Mouse (Mus musculus) hindbrain, embryonic 16.5 days (tissue): ENCODE measurements at regions not wholly inside any gene's neighbourhood (a gene's known extent, or its start where the extent isn't known, plus 50 kb on each side); places are given as distances from the start of the nearest gene placed in this dataset.

Source experiments
- ATAC-seq: fragments of 200-750 bp; cut with Nextera tagmentation; 2 replicates; pipeline ENCODE4 v1.8.0; 2017; ENCODE audit warnings: moderate TSS enrichment, moderate library complexity
- H3K27ac ChIP-seq: fragments of 300-500 bp; sonication (generic); 2 replicates; pipeline ENCODE4 v1.5.1; 2014; ENCODE audit warnings: low read depth, mild to moderate bottlenecking, control low read depth, low read length, moderate library complexity
- H3K27me3 ChIP-seq: fragments of 300-500 bp; sonication (generic); replicated peaks from 2 replicates; pipeline ENCODE4 v1.6.1; 2014; ENCODE audit warnings: low read length; ENCODE audit not compliant: control insufficient read depth, insufficient read depth
- H3K36me3 ChIP-seq: fragments of 300-500 bp; sonication (generic); 2 replicates; pipeline ENCODE4 v1.6.1; 2014; ENCODE audit warnings: mild to moderate bottlenecking, low read length, moderate library complexity, mixed read lengths; ENCODE audit not compliant: control insufficient read depth, insufficient read depth
- H3K4me1 ChIP-seq: fragments of 300-500 bp; sonication (generic); 2 replicates; pipeline ENCODE4 v1.6.1; 2014; ENCODE audit warnings: low read depth, low read length; ENCODE audit not compliant: control insufficient read depth, insufficient read depth
- H3K4me2 ChIP-seq: fragments of 300-500 bp; sonication (generic); 2 replicates; pipeline ENCODE4 v1.6.1; 2014; ENCODE audit warnings: mild to moderate bottlenecking, low read length, control low read depth, moderate library complexity
- H3K4me3 ChIP-seq: fragments of 300-500 bp; sonication (generic); 2 replicates; pipeline ENCODE4 v1.5.1; 2014; ENCODE audit warnings: mild to moderate bottlenecking, low read length, control low read depth, moderate library complexity
- H3K9ac ChIP-seq: fragments of 300-500 bp; sonication (generic); 2 replicates; pipeline ENCODE4 v1.6.1; 2014; ENCODE audit warnings: low read depth, mild to moderate bottlenecking, control low read depth, low read length, moderate library complexity
- H3K9me3 ChIP-seq: fragments of 300-500 bp; sonication (generic); 2 replicates; pipeline ENCODE4 v1.6.1; 2014; ENCODE audit warnings: mild to moderate bottlenecking, low read length, moderate library complexity; ENCODE audit not compliant: control insufficient read depth
- WGBS: fragments of 180-500 bp; shearing (Covaris S2); extraction: QIAGEN DNeasy Blood & Tissue Kit; methylation state at CpG from one replicate; pipeline ENCODE4 v1.1.7; 2014; 5-methylcytosine and 5-hydroxymethylcytosine counted together

DNA sequence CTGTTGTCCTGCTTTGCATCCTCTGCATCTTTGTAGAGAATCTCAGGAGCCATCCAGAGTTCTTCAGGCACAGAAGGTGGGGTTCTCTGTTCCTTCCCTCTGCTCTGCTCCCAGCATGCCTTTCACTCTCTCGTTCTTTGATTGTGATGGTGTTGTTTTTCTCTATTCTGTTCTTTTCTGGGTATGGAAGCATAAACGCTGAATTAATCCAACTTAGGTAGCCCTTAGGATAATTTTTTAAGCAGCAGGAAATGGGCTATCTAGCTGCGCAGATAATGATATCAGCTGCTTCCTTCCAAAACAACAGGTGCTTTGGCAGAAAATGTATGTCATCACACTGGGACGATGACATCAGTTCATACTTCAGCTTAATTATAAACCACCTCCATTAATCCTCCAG, 395.8 kb upstream of the Plscr5 start:
- Histone ChIP-seq H3K36me3 (no peaks in the 10 kb centered on the region), H3K27ac (no peak overlapping the region), H3K4me2 (no peak overlapping the region), H3K9me3 (no peaks in the 10 kb centered on the region), H3K4me1 (no peaks in the 10 kb centered on the region), H3K27me3 (no peaks in the 10 kb centered on the region), H3K4me3 (no peak overlapping the region), H3K9ac (no peak overlapping the region)
- 76% methylated on average over 4 of the region's 4 CpGs for WGBS
- ATAC-seq, result peak; percentile 48; the same call in 1 of the 2 replicates

DNA sequence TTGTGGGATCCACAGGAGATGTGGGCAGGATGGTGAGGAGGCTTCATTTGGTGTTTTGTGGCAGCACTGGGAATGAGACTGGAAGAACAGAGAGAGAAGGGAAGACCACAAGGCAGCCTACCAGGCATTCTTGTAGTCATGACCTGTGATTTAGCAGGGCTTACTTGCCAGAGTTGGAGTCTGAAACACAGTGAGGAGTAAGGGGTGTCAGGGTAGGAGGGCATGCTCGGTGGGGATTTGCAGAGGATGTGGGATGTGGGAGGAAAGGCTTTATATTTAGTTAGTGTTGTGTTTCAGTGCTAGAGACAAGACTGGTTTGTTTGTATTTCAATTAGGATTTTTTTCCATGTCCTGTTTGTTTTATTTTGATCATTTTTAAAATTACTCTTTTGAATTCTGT, 387.3 kb upstream of the Zic1 start:
- WGBS, result 79% methylated on average over 1 of the region's 1 CpGs
- Histone ChIP-seq H3K4me3 (no peak overlapping the region), H3K9ac (no peak overlapping the region), H3K27ac (no peak overlapping the region), H3K36me3 (no peaks in the 10 kb centered on the region), H3K27me3 (no peaks in the 10 kb centered on the region), H3K4me2 (no peak overlapping the region), H3K9me3 (no peaks in the 10 kb centered on the region), H3K4me1 (no peaks in the 10 kb centered on the region)
- no peak for ATAC-seq

DNA sequence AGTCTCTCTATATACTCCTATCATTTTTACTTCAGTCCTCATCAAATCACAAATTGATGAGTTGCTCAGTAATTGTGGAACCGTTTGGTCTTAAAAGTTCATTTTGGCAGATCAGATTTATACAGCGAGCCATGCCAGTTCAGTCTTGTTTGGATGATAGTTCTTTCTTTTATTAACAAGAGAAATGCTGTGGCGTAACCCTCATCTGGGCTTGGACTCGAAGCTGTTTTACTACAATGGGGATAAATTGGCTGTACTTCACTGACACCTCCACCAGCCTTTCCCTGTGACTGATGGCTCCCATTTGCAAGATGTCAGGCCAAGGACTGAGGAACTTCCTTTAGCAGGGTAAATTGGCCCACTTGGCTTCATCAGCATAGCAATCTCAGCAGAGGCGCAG, 345.5 kb upstream of the Zic1 start:
- Histone ChIP-seq H3K27ac (no peak overlapping the region), H3K4me3 (no peak overlapping the region), H3K9ac (no peak overlapping the region), H3K9me3 (no peaks in the 10 kb centered on the region), H3K27me3 (no peaks in the 10 kb centered on the region), H3K36me3 (no peaks in the 10 kb centered on the region), H3K4me1 (no peaks in the 10 kb centered on the region), H3K4me2 (no peak overlapping the region)
- no peak for ATAC-seq
- 81% methylated on average over 5 of the region's 5 CpGs for WGBS

DNA sequence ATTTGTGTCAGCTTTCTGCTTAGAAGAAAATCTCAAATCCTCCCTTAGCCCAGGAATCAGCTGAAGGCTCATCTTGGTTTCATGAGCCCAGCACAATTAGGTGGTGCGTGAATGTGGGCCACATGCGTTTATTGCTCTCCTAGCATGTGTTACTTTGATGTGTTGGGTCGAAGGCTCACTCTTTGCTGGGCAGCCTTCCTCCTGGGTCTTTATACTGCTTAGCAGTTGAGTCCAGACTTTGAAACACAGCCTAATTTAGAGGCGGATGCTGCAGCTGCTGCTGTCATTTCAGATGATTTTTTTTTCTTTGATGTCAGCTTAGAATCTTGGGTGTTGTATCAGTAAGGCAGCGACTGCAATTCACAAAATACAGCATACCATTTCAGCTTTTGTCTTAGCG, 315.2 kb upstream of the Zic1 start:
- Histone ChIP-seq H3K27ac (no peak overlapping the region), H3K4me3 (no peak overlapping the region), H3K4me1 (no peaks in the 10 kb centered on the region), H3K4me2 (no peak overlapping the region), H3K27me3 (no peaks in the 10 kb centered on the region), H3K9ac (no peak overlapping the region), H3K9me3 (no peaks in the 10 kb centered on the region), H3K36me3 (no peaks in the 10 kb centered on the region)
- WGBS, result 69% methylated on average over 6 of the region's 6 CpGs
- ATAC-seq, result no peak; the same call in 1 of the 2 replicates

DNA sequence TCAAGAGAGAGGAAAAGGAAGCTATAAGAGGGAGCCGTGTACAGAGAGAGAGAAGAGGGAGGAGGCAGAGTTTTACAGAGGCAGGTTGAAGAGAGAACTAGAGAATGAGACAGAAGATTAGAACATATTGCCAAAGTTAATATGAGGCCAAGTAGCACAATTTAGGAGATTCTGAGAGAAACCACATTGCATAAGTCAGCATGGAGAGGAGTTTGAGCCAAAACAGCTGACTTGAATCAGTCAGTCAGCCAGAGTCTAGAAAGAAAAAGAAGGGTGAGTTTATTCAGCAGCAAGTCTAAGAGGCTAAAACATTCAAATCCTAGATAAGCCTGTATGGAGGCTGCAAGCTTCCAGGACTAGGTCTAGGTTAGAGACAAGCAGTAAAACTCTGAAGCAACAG, 301.1 kb upstream of the Zic1 start:
- H3K4me3 ChIP-seq, result no peak overlapping the region
- no peak overlapping the region for H3K4me2 ChIP-seq
- ATAC-seq, result no peak
- no peaks in the 10 kb centered on the region for H3K9me3 ChIP-seq
- no peaks in the 10 kb centered on the region for H3K36me3 ChIP-seq
- H3K27ac ChIP-seq, result no peak overlapping the region
- 76% methylated on average over 1 of the region's 1 CpGs for WGBS
- H3K9ac ChIP-seq, result no peak overlapping the region
- no peaks in the 10 kb centered on the region for H3K4me1 ChIP-seq
- H3K27me3 ChIP-seq, result no peaks in the 10 kb centered on the region

DNA sequence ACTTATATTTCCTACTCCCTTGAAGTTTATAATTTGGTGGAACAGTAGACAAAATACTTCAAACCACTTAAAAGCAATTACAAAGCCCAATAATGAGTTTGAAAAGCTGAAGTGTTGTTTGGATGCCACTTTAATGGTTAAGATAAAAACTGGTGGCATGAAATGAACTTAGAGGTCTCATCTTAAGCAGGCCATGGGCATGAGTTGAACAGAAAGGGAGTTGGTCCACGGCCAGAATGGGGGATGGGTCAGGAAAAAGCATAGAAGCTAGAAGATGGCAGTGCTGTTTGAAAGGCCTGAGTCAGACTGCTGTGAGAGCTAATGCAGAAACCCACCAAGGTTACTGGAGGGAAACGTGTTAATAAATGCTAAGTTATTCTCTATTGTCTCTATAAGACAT, 294.5 kb upstream of the Zic1 start:
- 63% methylated on average over 2 of the region's 2 CpGs for WGBS
- Histone ChIP-seq H3K9ac (no peak overlapping the region), H3K4me2 (no peak overlapping the region), H3K4me1 (no peaks in the 10 kb centered on the region), H3K9me3 (no peaks in the 10 kb centered on the region), H3K27ac (no peak overlapping the region), H3K36me3 (no peaks in the 10 kb centered on the region), H3K4me3 (no peak overlapping the region), H3K27me3 (no peaks in the 10 kb centered on the region)
- no peak for ATAC-seq

DNA sequence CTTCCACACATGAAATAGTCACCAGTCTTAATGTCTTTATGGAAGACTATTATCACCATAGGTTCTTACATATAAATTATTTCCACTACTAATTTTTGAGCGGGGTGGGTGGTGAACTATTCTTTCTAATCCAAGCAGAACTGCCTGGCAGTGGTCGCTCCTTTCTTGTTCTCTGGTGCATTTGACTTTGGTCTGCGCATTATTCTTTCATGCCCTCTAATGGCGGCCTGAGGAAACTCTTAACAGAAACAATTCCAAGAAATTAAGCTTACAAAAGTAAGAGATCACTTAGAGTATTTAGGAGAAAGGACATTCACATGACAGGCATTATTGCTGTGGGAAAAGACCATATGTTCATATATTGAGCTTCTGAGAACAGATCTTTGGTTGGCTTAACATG, 288.5 kb upstream of the Zic1 start:
- no peak overlapping the region for H3K4me3 ChIP-seq
- H3K36me3 ChIP-seq, result no peaks in the 10 kb centered on the region
- no peaks in the 10 kb centered on the region for H3K9me3 ChIP-seq
- H3K9ac ChIP-seq, result no peak overlapping the region
- H3K4me2 ChIP-seq, result no peak overlapping the region
- peak; percentile 63; the same call in 1 of the 2 replicates for ATAC-seq
- no peaks in the 10 kb centered on the region for H3K4me1 ChIP-seq
- 32% methylated on average over 4 of the region's 4 CpGs for WGBS
- H3K27me3 ChIP-seq, result no peaks in the 10 kb centered on the region
- no peak overlapping the region for H3K27ac ChIP-seq

DNA sequence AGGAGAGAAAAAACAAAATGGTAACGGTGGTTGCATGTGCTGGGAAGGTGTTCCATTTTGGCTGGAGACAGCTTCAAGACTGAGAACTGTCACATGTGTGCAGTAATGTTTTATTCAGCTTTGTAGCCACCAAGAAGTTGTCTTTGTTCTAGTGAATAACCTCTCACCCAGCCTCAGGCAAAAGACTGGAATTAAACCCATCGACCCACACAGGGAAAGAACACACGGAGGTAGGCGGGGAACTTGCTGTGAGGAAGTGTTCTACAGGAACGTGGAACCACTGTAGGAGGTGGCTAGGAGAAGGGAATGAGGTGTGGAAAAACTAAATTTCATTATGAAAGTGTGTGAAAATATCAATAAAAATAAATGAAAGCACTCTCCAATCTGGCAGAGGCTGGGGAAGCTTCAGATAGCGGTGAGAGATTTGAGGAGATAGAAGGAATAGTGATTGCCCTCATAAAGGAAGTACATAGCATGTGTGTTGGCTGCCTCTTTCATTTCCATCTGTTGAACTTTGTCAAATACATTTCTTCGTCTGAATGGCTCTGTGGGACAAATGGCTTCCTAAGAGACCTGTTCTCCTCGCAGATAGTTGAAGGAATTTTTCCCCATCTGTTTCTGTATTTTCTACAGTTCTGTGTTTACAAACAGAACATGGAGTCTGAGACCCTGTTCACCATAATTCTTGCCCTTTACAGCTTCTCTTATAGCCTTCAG, 286.9 kb upstream of the Zic1 start:
- no peak for ATAC-seq
- H3K4me3 ChIP-seq, result no peak overlapping the region

DNA sequence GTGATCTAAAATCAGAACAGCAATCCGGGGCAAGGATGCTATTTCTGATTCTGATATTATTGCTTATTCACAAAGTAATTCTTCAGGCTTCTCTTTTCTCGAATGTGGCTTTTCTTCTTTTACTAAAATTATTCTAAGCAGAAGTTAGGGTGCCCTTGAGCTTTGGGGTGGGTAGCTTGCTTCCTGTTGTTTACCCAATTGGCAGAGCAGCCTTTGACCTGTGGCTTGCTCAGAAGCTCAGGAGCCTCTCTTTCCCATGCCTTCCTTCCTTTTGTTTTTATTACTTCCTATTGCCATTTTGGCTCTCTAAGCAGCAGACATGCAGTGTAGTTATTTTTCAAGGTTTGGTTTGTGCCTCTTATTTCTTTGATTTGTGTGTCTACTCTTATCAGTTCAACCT, 244.8 kb upstream of the Zic1 start:
- ATAC-seq, result no peak
- Histone ChIP-seq H3K4me3 (no peak overlapping the region), H3K9me3 (no peaks in the 10 kb centered on the region), H3K27me3 (no peaks in the 10 kb centered on the region), H3K27ac (no peak overlapping the region), H3K4me1 (no peaks in the 10 kb centered on the region), H3K9ac (no peak overlapping the region), H3K4me2 (no peak overlapping the region), H3K36me3 (no peaks in the 10 kb centered on the region)
- WGBS, result 81% methylated on average over 2 of the region's 2 CpGs

More for the DNA sequence above, 286.9 kb upstream of the Zic1 start:
- Histone ChIP-seq H3K27me3 (no peaks in the 10 kb centered on the region), H3K4me2 (no peak overlapping the region), H3K9ac (no peak overlapping the region), H3K9me3 (no peaks in the 10 kb centered on the region), H3K27ac (no peak overlapping the region), H3K4me1 (no peaks in the 10 kb centered on the region), H3K36me3 (no peaks in the 10 kb centered on the region)
- 63% methylated on average over 8 of the region's 8 CpGs for WGBS
